In the genomic region with DNA sequence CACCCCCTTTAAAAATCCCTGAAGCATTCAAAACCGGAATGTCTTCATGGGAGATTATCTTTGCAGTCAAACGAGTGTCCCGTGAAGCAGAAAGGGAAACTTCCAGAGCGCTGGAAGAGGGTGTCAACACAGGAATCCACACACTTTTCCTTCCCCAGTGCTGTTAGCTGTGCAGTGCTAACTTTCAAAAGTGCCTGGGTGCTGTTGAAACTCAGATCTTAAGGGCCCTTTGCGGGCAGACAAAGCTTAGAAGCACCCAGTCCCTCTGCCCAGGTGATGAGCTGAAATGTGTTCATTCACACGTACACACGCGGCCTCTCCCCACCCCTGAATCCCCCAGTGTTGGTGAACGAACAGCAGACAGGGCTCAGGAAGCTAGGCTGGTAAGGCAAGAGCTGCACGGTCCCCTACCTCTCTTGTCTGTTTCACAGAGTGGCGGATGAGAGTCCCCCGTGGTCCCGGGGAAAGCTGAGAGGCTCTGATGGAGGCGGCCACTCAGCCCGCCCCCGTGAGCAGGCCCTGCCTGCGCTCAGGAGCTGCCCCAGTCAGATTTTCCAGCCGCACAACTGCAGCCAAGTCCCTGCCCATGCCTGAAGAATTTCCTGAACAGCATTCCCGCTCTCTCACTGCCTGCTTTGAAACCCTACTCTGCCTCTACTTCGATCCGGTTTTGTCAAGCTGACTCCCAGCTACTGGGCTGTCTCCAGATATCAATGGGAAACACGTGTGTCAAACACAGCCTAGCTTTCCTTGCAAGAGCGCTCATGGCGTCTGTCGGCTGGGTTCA, we compare ENCODE assay signal across 8 mouse cellular contexts.
DNase-seq lines count a peak whose midpoint lies in the region; ATAC-seq and TF ChIP-seq lines count a peak whose summit lies in the region.

No protein-coding gene starts in this region.

- no peak for TF ChIP-seq POLR2A in cerebellum, adult 2 months (IDR thresholded peaks at IDR 0.05; ENCODE audit: borderline replicate concordance, insufficient read depth, low read length)

- H3K4me1 ChIP-seq in cerebellum, adult 2 months (ENCODE audit: control insufficient read depth, insufficient read depth, low read length): no peaks in the 10 kb centered on the region
- H3K4me1 ChIP-seq in forebrain, embryonic 11.5 days (replicated peaks; ENCODE audit: control insufficient read depth, insufficient read depth, low read length): peaks cover 6% of the 10 kb centered on the region; the same call in 1 of the 2 replicates
- H3K4me1 ChIP-seq in heart, embryonic 15.5 days (replicated peaks): peaks cover 15% of the 10 kb centered on the region
- H3K4me1 ChIP-seq in liver, embryonic 14.5 days (replicated peaks; ENCODE audit: control insufficient read depth in 2 of 2, insufficient read depth in 2 of 2, low read length in 1 of 2): no peaks in the 10 kb centered on the region
- peaks cover 9% of the 10 kb centered on the region; the same call in 1 of the 2 replicates for H3K4me1 ChIP-seq in neural tube, embryonic 15.5 days

- H3K4me2 ChIP-seq in forebrain, embryonic 11.5 days (ENCODE audit: low read depth, low read length, severe bottlenecking): peak overlapping the region; percentile 45
- peak overlapping the region; percentile 80 for H3K4me2 ChIP-seq in heart, embryonic 15.5 days
- peak overlapping the region; percentile 34 for H3K4me2 ChIP-seq in liver, embryonic 14.5 days (ENCODE audit: low read depth)
- H3K4me2 ChIP-seq in neural tube, embryonic 15.5 days: peak overlapping the region; percentile 59

- no peak overlapping the region for H3K4me3 ChIP-seq in cerebellum, adult 2 months (replicated peaks; ENCODE audit: insufficient read depth, low read depth, low read length)
- peak overlapping the region; percentile 9; the same call in 1 of the 2 replicates for H3K4me3 ChIP-seq in forebrain, embryonic 11.5 days (ENCODE audit: low read depth, low read length)
- peak overlapping the region; percentile 62 for H3K4me3 ChIP-seq in heart, embryonic 15.5 days
- peak overlapping the region in 1 of 2 experiments; percentile 24; a peak in 3 of 4 replicates for H3K4me3 ChIP-seq in liver, embryonic 14.5 days (ENCODE audit: insufficient read depth in 1 of 2, low read depth in 2 of 2, low read length in 2 of 2)
- peak overlapping the region; percentile 30 for H3K4me3 ChIP-seq in neural tube, embryonic 15.5 days (replicated peaks)

- H3K27me3 ChIP-seq in cerebellum, adult 2 months (ENCODE audit: control insufficient read depth, insufficient read depth, low read length): no peaks in the 10 kb centered on the region; the same call in 1 of the 2 replicates
- no peaks in the 10 kb centered on the region for H3K27me3 ChIP-seq in forebrain, embryonic 11.5 days (ENCODE audit: control insufficient read depth, insufficient read depth, low read length)
- no peaks in the 10 kb centered on the region for H3K27me3 ChIP-seq in heart, embryonic 15.5 days
- no peaks in the 10 kb centered on the region for H3K27me3 ChIP-seq in liver, embryonic 14.5 days (ENCODE audit: control insufficient read depth, insufficient read depth, low read length)
- no peaks in the 10 kb centered on the region for H3K27me3 ChIP-seq in neural tube, embryonic 15.5 days (replicated peaks)

- no peaks in the 10 kb centered on the region for H3K9me3 ChIP-seq in forebrain, embryonic 11.5 days (ENCODE audit: control insufficient read depth, low read length)
- H3K9me3 ChIP-seq in heart, embryonic 15.5 days (replicated peaks): no peaks in the 10 kb centered on the region
- H3K9me3 ChIP-seq in liver, embryonic 14.5 days (ENCODE audit: control insufficient read depth, low read length): no peaks in the 10 kb centered on the region
- H3K9me3 ChIP-seq in neural tube, embryonic 15.5 days (replicated peaks): no peaks in the 10 kb centered on the region

- 4% methylated on average over 25 of the region's 25 CpGs for WGBS in cerebellum, adult 2 months
- WGBS in forebrain, embryonic 11.5 days: 15% methylated on average over 25 of the region's 25 CpGs
- 3% methylated on average over 25 of the region's 25 CpGs for WGBS in heart, embryonic 15.5 days
- WGBS in liver, embryonic 14.5 days (ENCODE audit: insufficient replicate concordance): 10% methylated on average over 25 of the region's 25 CpGs
- WGBS in neural tube, embryonic 15.5 days: 20% methylated on average over 25 of the region's 25 CpGs

- H3K36me3 ChIP-seq in forebrain, embryonic 11.5 days (ENCODE audit: control insufficient read depth, insufficient read depth, low read length): no peaks in the 10 kb centered on the region
- no peaks in the 10 kb centered on the region for H3K36me3 ChIP-seq in heart, embryonic 15.5 days
- H3K36me3 ChIP-seq in liver, embryonic 14.5 days (replicated peaks; ENCODE audit: control insufficient read depth, insufficient read depth, low read depth): no peaks in the 10 kb centered on the region
- H3K36me3 ChIP-seq in neural tube, embryonic 15.5 days: no peaks in the 10 kb centered on the region

- ATAC-seq in forebrain, embryonic 11.5 days (replicated peaks; ENCODE audit: low FRiP score): peak; percentile 82
- peak; percentile 91 for ATAC-seq in heart, embryonic 15.5 days (replicated peaks; ENCODE audit: insufficient number of reproducible peaks, insufficient read depth, low FRiP score, low read depth)
- no peak for ATAC-seq in liver, embryonic 14.5 days (ENCODE audit: insufficient read depth)
- ATAC-seq in neural tube, embryonic 15.5 days (ENCODE audit: low FRiP score): peak; percentile 68

- H3K27ac ChIP-seq in cerebellum, adult 2 months (ENCODE audit: insufficient read depth, low read length): no peak overlapping the region
- H3K27ac ChIP-seq in forebrain, embryonic 11.5 days (ENCODE audit: low read depth, low read length): no peak overlapping the region
- peak overlapping the region; percentile 97 for H3K27ac ChIP-seq in heart, embryonic 15.5 days
- no peak overlapping the region for H3K27ac ChIP-seq in liver, embryonic 14.5 days
- H3K27ac ChIP-seq in neural tube, embryonic 15.5 days (replicated peaks): peak overlapping the region; percentile 46; the same call in 1 of the 2 replicates

- peak; percentile 2 to 11 for DNase-seq in cerebellum, adult 2 months
- DNase-seq in cerebellum, adult 9-11 months: no peak
- DNase-seq in forebrain, embryonic 11.5 days (ENCODE audit: low spot score): peak; percentile 76
- DNase-seq in kidney, postnatal 10 days: peak; percentile 63
- no peak for DNase-seq in liver, embryonic 14.5 days (ENCODE audit: low read depth in 3 of 3, low spot score in 3 of 3)
- DNase-seq in urinary bladder, postnatal 14 days (ENCODE audit: low spot score): peak; percentile 56

- peak overlapping the region; percentile 54 for H3K9ac ChIP-seq in forebrain, embryonic 11.5 days (ENCODE audit: low read length)
- peak overlapping the region; percentile 69 for H3K9ac ChIP-seq in heart, embryonic 15.5 days
- H3K9ac ChIP-seq in liver, embryonic 14.5 days (replicated peaks): no peak overlapping the region
- peak overlapping the region; percentile 15 for H3K9ac ChIP-seq in neural tube, embryonic 15.5 days (replicated peaks)

- TF ChIP-seq CTCF in cerebellum, adult 2 months (IDR thresholded peaks at IDR 0.05; ENCODE audit: borderline replicate concordance, insufficient read depth, low read depth, low read length): no peak
- TF ChIP-seq CTCF in liver, embryonic 14.5 days (IDR thresholded peaks at IDR 0.05; ENCODE audit: low read depth): no peak

- no peak for TF ChIP-seq EP300 in liver, embryonic 14.5 days (IDR thresholded peaks at IDR 0.05; ENCODE audit: low read depth)

Comparison
In these comparisons a context has a peak if more than half of its experiments do, and no peak if none do; other contexts are left out.
1. DNase-seq: peak in cerebellum, adult 2 months (2 of 2), forebrain, embryonic 11.5 days (single experiment), kidney, postnatal 10 days (single experiment) and urinary bladder, postnatal 14 days (single experiment); none in cerebellum, adult 9-11 months (single experiment) and liver, embryonic 14.5 days (0 of 3).
2. H3K27ac ChIP-seq: peak in heart, embryonic 15.5 days (single experiment) and neural tube, embryonic 15.5 days (single experiment); none in cerebellum, adult 2 months (single experiment), forebrain, embryonic 11.5 days (single experiment) and liver, embryonic 14.5 days (single experiment).
3. Peak in every context shown above with its lines, with median percentiles within 50 percentile points of each other: H3K4me2 ChIP-seq.